Mouse (Mus musculus): ENCODE measurements at regions not wholly inside any gene's neighbourhood (a gene's known extent, or its start where the extent isn't known, plus 50 kb on each side); places are given as distances from the start of the nearest gene placed in this dataset.

- Histone ChIP-seq H3K9ac (ENCODE audit: low read depth, low read length) (no peak overlapping the region), H3K9me3 (replicated peaks; ENCODE audit: control insufficient read depth, low read length) (no peaks in the 10 kb centered on the region), H3K36me3 (ENCODE audit: control insufficient read depth, insufficient read depth) (no peaks in the 10 kb centered on the region), H3K27me3 (ENCODE audit: control insufficient read depth, insufficient read depth, low read depth, low read length) (no peaks in the 10 kb centered on the region), H3K4me2 (ENCODE audit: low read depth, low read length) (peak overlapping the region; percentile 31), H3K4me1 (ENCODE audit: control insufficient read depth, low read depth, low read length) (no peaks in the 10 kb centered on the region), H3K4me3 (ENCODE audit: low read depth, low read length) (peak overlapping the region; percentile 4), H3K27ac (ENCODE audit: low read length) (no peak overlapping the region)
- no peak for ATAC-seq (ENCODE audit: low read depth)
- 2% methylated on average over 25 of the region's 25 CpGs for WGBS (ENCODE audit: insufficient replicate concordance)
These were observed 57.8 kb upstream of the Arhgap18 start for GRCm38 (mm10) chr10:26695212-26695933.
